Mouse (Mus musculus): ENCODE measurements at regions not wholly inside any gene's neighbourhood (a gene's known extent, or its start where the extent isn't known, plus 50 kb on each side); places are given as distances from the start of the nearest gene placed in this dataset.

DNA sequence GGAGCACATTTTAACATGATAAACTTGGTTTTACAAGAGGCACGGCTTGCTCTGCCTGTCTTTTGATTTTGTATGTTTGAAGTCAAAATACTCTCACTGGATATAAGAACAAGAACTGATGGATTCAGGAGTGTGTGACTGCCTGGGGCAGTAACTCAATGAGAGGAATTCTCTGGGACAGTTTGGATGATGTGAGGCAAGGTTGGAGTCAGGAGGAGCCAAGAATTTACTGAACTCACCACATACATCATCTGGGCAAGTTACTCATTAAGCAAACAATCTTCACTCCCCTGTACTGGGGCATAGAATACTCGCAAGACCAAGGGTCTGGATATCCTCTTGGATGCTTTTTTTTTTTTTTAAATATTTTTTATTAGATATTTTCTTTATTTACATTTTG lies 87.7 kb upstream of the 4933412E24Rik start:
- DNase-seq, result no peak

DNA sequence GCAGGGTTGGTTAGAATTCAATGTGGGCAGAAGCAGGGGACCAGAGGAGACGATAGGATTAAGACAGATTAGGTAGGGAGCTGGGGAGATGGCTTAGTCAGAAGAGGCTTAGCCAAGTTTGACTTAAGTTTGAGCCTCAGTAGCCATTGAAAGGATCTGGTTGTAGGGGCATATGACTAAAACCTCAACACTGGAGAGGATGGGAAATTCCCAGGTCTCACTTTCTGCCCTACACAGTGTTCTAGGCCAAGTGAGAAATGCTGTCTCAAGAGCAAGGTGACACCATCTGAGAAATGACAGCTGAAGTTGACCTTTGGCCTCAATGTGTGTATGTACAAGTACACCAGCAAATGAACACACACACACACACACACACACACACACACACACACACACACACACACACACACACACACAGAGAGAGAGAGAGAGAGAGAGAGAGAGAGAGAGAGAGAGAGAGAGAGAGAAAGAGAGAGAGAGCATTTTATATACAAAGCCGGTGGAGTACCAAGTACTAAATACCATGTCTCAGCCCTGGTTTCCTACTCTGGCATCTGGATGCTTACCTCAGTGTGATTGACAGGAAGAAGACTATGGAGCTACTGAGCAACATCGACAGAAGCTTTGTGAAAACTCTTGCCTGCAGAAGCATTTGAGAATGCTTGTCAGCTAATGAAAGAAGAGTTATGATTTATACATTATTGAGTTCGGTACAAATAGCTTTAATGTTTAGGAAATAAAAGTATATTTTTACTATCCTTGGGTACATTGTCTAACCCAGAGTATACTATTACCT lies 85.3 kb upstream of the 4933412E24Rik start:
- no peak for DNase-seq

DNA sequence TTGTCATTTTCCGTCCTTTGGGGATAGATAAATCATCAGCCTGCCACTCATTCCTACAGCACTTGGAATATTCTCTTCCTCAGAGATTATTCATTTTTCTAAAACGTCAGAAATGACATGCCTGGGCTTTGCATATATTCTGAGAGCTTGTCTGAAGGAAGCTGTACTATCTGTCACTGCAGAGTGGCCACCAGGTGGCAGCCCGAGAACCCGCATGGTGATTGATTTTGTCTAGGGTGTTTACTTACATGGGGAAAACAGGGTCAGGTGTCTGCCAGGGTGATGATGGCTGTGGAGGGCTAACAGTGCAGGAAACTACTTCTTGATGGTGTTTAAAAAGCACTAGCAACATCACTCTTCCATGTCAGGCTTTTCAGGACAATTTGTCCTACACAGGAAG lies 80.7 kb upstream of the 4933412E24Rik start:
- DNase-seq, result peak; percentile 41

DNA sequence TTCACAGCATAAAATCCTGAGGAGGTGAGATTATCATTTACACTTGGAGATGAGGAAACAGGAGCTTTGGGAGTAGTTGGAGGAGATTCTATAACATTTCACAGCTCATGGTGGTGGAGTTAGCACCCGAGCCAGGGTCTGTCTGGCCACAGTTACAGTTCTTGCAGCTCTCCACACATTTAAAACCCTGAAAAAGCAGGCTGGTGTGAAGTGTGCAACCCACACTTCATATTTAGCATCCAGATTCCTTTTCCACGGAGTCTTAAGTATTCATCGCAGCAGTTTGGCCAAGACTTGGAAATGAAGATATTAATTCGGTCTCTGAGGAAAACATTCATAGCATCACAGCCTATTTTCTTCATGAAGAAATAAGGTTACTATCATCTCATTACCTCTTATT lies 79.7 kb upstream of the 4933412E24Rik start:
- no peak for DNase-seq

DNA sequence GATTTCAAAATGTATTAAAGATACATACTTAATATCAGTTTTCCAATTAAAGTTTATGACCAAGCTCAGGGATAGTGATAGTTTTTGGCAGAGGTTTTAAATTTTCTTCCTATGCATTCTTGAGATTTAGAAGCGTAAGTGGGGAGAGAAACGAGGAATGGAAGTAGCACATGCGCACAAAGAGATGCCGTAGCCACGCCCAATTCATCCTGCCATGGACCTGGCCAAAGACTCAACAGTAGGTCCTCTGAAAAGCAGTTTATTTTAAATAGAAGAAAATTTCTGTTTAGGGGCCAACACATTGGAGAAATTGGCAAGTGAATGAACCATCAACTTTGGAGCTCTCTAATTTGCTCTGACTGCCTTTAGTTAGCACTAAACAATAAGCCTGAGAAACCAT lies 73.5 kb upstream of the 4933412E24Rik start:
- no peak for DNase-seq

DNA sequence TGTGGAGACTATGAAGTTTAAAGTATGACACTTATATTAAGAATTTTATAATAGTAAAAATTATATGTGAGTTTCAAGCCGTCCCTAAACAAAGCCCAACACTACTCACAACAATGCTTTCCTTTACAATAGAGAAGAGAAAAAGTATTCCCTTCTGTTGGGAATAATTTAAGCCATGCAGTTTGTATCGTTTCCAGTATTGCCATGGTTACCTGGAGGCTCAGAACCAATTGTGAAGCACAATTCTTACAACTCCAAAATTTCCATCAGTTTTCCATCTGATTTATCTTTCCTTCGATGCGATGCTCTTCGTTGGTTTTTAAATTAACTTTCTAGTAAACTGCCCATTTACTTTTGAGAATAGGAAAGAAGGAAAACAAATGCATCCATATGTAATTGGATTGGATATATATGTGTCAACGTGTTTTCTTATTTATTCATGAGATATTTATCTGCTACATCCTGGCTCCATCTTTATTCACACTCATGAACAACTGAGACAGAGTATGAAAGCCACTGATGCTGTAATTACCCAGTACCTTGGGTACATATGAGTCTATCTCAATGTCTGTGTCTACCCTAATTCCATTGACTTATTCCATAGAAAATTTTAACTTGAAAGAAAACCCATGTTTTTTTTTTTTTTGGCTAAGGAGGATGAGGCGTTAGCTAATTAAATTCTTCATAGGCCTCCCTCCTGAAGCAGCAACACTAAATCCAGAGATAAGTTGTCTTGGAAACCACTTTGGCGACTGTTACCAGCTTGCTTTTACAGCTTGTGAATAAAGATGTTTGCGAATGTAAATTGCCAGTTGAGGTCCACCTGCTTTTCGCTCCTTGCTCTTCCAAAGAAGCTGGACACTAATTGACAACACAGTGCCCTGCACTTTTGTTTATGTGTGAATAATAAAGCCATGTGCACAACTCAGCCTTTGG lies 72.8 kb upstream of the 4933412E24Rik start:
- no peak for DNase-seq

All from adrenal gland, adult 2 months (tissue).